Mouse (Mus musculus) liver, embryonic 12.5 days (tissue): ENCODE measurements around the gene Trmt2b. TPM values are rescaled to one million over a fixed set of nuclear protein-coding genes. Genes with fewer than 3 reads are reported as not detected.

ENCODE experiments used
- ATAC-seq: fragments of 200-750 bp; cut with Nextera tagmentation; 2 replicates; pipeline ENCODE4 v1.8.0; 2017; ENCODE audit warnings: moderate number of reproducible peaks, mild to moderate bottlenecking, moderate library complexity
- H3K27ac ChIP-seq: fragments of 300-500 bp; sonication (generic); 2 replicates; pipeline ENCODE4 v1.5.1; 2016; ENCODE audit warnings: mild to moderate bottlenecking
- H3K27me3 ChIP-seq: fragments of 300-500 bp; sonication (generic); replicated peaks from 2 replicates; pipeline ENCODE4 v1.6.1; 2016; ENCODE audit warnings: mild to moderate bottlenecking, moderate library complexity
- H3K36me3 ChIP-seq: fragments of 300-500 bp; sonication (generic); 2 replicates; pipeline ENCODE4 v1.6.1; 2016; ENCODE audit warnings: mild to moderate bottlenecking, moderate library complexity
- H3K4me1 ChIP-seq: fragments of 300-500 bp; sonication (generic); 2 replicates; pipeline ENCODE4 v1.6.1; 2016
- H3K4me2 ChIP-seq: fragments of 300-500 bp; sonication (generic); 2 replicates; pipeline ENCODE4 v1.6.1; 2016; ENCODE audit warnings: mild to moderate bottlenecking, moderate library complexity
- H3K4me3 ChIP-seq: fragments of 300-500 bp; sonication (generic); 2 replicates; pipeline ENCODE4 v1.5.1; 2016; ENCODE audit warnings: mild to moderate bottlenecking, moderate library complexity
- H3K9ac ChIP-seq: fragments of 300-500 bp; sonication (generic); 2 replicates; pipeline ENCODE4 v1.6.1; 2016; ENCODE audit warnings: mild to moderate bottlenecking, moderate library complexity
- H3K9me3 ChIP-seq: fragments of 300-500 bp; sonication (generic); replicated peaks from 2 replicates; pipeline ENCODE4 v1.6.1; 2016; ENCODE audit warnings: mild to moderate bottlenecking, moderate library complexity
- WGBS: fragments of 180-500 bp; shearing (Covaris S2); methylation state at CpG from one replicate; pipeline ENCODE4 v1.1.7; 2016; ENCODE audit not compliant: insufficient replicate concordance; 5-methylcytosine and 5-hydroxymethylcytosine counted together
- polyA plus RNA-seq: library from polyadenylated mRNA; unstranded; fragments of >200 nt; fragmentation: Nextera tagmentation; extraction: Ambion mirVana; gene quantifications from 2 replicates; pipeline ENCODE4 v1.2.1, GENCODE M21; 2016

The Trmt2b gene
- polyA plus RNA-seq, 1 experiment from 2014 or later, result 11.3 TPM

- no peak overlapping the region for H3K9ac ChIP-seq
- WGBS, result 64% methylated on average over 4 of the region's 4 CpGs
- ATAC-seq, result no peak
- no peaks in the 10 kb centered on the region for H3K4me1 ChIP-seq
- no peaks in the 10 kb centered on the region for H3K9me3 ChIP-seq
- no peaks in the 10 kb centered on the region for H3K27me3 ChIP-seq
- H3K4me2 ChIP-seq, result no peak overlapping the region
- H3K4me3 ChIP-seq, result no peak overlapping the region
- no peak overlapping the region for H3K27ac ChIP-seq
- no peaks in the 10 kb centered on the region for H3K36me3 ChIP-seq
Observed at GRCm38 (mm10) chrX:134285791-134286190, 9.0 kb upstream of the Trmt2b start.

DNA sequence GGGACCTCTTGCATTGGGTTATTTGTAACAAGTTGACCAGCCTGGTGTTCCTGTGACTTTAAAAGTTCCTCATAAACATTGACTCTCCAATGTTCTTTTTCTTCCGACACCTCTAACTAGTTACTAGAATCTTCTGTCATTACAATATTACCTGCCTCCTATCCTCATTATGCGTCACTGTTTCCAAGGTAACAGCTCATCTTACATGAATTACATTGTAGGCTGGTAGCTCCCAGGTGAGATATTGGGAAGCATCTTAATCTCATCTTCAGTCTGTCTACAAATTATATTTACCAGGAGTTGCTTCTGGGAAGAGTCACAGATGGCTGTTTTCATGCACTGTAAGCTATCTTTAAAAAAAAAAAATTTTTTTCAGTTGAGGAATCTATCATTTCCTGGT, 8.3 kb upstream of the Trmt2b start:
- 80% methylated on average over 2 of the region's 2 CpGs for WGBS
- no peak overlapping the region for H3K4me2 ChIP-seq
- no peaks in the 10 kb centered on the region for H3K4me1 ChIP-seq
- no peaks in the 10 kb centered on the region for H3K27me3 ChIP-seq
- ATAC-seq, result no peak
- H3K9ac ChIP-seq, result no peak overlapping the region
- no peak overlapping the region for H3K27ac ChIP-seq
- no peak overlapping the region for H3K4me3 ChIP-seq
- H3K9me3 ChIP-seq, result no peaks in the 10 kb centered on the region
- no peaks in the 10 kb centered on the region for H3K36me3 ChIP-seq

- H3K4me1 ChIP-seq, result peaks cover 4% of the 10 kb centered on the region; the same call in 1 of the 2 replicates
- no peak overlapping the region for H3K9ac ChIP-seq
- no peaks in the 10 kb centered on the region for H3K9me3 ChIP-seq
- no peak overlapping the region for H3K4me3 ChIP-seq
- 73% methylated on average over 3 of the region's 3 CpGs for WGBS
- no peaks in the 10 kb centered on the region for H3K36me3 ChIP-seq
- no peak for ATAC-seq
- no peak overlapping the region for H3K27ac ChIP-seq
- no peak overlapping the region for H3K4me2 ChIP-seq
- H3K27me3 ChIP-seq, result no peaks in the 10 kb centered on the region
Observed at GRCm38 (mm10) chrX:134280531-134280930, 3.7 kb upstream of the Trmt2b start.

- WGBS, result 29% methylated on average over 6 of the region's 6 CpGs
- Histone ChIP-seq H3K27ac (no peak overlapping the region), H3K9me3 (no peaks in the 10 kb centered on the region), H3K9ac (no peak overlapping the region), H3K36me3 (no peaks in the 10 kb centered on the region), H3K4me2 (peak overlapping the region; percentile 68), H3K4me3 (no peak overlapping the region; the same call in 1 of the 2 replicates), H3K27me3 (no peaks in the 10 kb centered on the region), H3K4me1 (peaks cover 5% of the 10 kb centered on the region; the same call in 1 of the 2 replicates)
- no peak for ATAC-seq
Observed at GRCm38 (mm10) chrX:134275715-134276114, 1.1 kb downstream of the Trmt2b start.

GRCm38 (mm10) chrX:134262129-134262528, 14.7 kb downstream of the Trmt2b start:
- H3K27me3 ChIP-seq, result no peaks in the 10 kb centered on the region
- no peak overlapping the region for H3K9ac ChIP-seq
- H3K4me1 ChIP-seq, result no peaks in the 10 kb centered on the region
- WGBS, result 77% methylated on average over 11 of the region's 11 CpGs
- peaks cover 40% of the 10 kb centered on the region for H3K36me3 ChIP-seq
- no peak overlapping the region for H3K4me3 ChIP-seq
- no peak for ATAC-seq
- H3K9me3 ChIP-seq, result no peaks in the 10 kb centered on the region
- no peak overlapping the region for H3K4me2 ChIP-seq
- no peak overlapping the region for H3K27ac ChIP-seq

- no peaks in the 10 kb centered on the region for H3K9me3 ChIP-seq
- H3K4me2 ChIP-seq, result no peak overlapping the region
- H3K27me3 ChIP-seq, result no peaks in the 10 kb centered on the region
- ATAC-seq, result no peak
- H3K27ac ChIP-seq, result no peak overlapping the region
- no peaks in the 10 kb centered on the region for H3K4me1 ChIP-seq
- H3K9ac ChIP-seq, result no peak overlapping the region
- WGBS, result 74% methylated on average over 5 of the region's 5 CpGs
- H3K36me3 ChIP-seq, result peaks cover 33% of the 10 kb centered on the region
- H3K4me3 ChIP-seq, result no peak overlapping the region
Observed at GRCm38 (mm10) chrX:134261191-134261590, 15.6 kb downstream of the Trmt2b start.

DNA sequence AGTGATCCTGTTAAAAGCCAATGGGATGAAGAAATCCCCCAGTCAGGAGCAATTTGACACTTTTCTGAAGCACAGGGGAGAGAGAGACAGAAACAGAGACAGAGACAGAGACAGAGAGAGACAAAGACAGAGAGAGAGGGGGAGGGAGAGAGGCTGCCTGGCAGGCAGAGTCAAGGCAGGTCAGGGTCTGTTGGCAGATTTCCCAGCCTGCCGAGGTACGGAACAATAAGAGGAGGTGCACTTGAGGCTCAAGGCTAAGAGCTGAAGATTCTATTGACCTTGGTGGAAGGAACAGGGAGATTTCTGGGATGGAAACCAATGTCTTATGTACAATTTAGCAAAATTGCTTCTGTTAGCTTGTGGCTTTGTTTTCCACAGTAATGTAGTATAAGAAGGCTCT, 28.6 kb downstream of the Trmt2b start:
- no peaks in the 10 kb centered on the region for H3K4me1 ChIP-seq
- H3K27me3 ChIP-seq, result no peaks in the 10 kb centered on the region
- ATAC-seq, result no peak
- H3K9me3 ChIP-seq, result no peaks in the 10 kb centered on the region
- no peak overlapping the region for H3K4me3 ChIP-seq
- 86% methylated on average over 2 of the region's 2 CpGs for WGBS
- H3K36me3 ChIP-seq, result peaks cover 16% of the 10 kb centered on the region; the same call in 1 of the 2 replicates
- no peak overlapping the region for H3K27ac ChIP-seq
- H3K9ac ChIP-seq, result no peak overlapping the region
- H3K4me2 ChIP-seq, result no peak overlapping the region

DNA sequence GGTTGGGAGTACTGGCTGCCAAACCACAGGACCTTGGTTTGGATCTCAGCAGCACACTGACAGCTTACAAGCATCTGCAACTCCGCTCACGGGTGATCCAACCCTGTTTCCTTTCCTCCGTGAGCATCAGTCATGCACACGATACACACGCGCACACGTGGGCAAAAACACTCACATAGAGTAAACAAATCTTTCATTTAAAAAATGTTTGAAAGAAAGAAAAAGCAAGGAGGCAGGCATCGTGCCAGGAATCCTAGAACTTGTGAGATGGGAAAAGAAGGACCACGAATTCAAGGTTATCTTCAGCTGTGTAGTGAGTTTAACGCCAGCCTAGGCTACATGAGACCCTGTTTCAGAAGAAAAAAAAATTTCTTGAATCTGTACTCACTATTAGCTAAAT, 30.8 kb downstream of the Trmt2b start:
- no peak overlapping the region for H3K4me3 ChIP-seq
- no peaks in the 10 kb centered on the region for H3K27me3 ChIP-seq
- no peaks in the 10 kb centered on the region for H3K9me3 ChIP-seq
- ATAC-seq, result no peak
- WGBS, result 86% methylated on average over 10 of the region's 10 CpGs
- no peak overlapping the region for H3K9ac ChIP-seq
- peaks cover 30% of the 10 kb centered on the region for H3K36me3 ChIP-seq
- H3K4me1 ChIP-seq, result no peaks in the 10 kb centered on the region
- no peak overlapping the region for H3K27ac ChIP-seq
- no peak overlapping the region for H3K4me2 ChIP-seq

GRCm38 (mm10) chrX:134238266-134238665, 38.5 kb downstream of the Trmt2b start:
- H3K4me2 ChIP-seq, result no peak overlapping the region
- peaks cover 36% of the 10 kb centered on the region for H3K36me3 ChIP-seq
- no peak for ATAC-seq
- H3K4me1 ChIP-seq, result no peaks in the 10 kb centered on the region; the same call in 1 of the 2 replicates
- 83% methylated on average over 10 of the region's 10 CpGs for WGBS
- no peak overlapping the region for H3K4me3 ChIP-seq
- H3K27ac ChIP-seq, result no peak overlapping the region
- H3K27me3 ChIP-seq, result no peaks in the 10 kb centered on the region
- H3K9me3 ChIP-seq, result no peaks in the 10 kb centered on the region
- no peak overlapping the region for H3K9ac ChIP-seq

DNA sequence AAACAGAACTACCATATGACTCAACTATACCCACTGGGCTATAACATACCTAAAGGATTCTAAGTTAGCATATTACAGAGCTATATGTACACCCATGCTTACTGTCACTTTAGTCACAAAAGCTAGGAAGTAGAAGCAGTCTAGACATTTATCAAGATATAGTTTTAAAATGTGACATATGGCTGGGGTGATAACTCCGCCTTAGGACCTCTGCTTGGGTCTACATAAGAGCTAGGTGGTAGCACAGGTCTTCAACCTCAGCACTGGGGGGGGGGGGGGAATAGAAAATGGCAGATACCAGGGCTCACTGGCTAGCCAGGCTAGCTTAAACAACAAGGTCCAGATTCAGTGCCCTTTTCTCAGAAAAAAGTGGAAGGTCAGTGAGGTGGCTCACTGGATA, 43.7 kb downstream of the Trmt2b start:
- ATAC-seq, result peak; percentile 68; the same call in 1 of the 2 replicates
- no peaks in the 10 kb centered on the region for H3K27me3 ChIP-seq
- H3K9ac ChIP-seq, result no peak overlapping the region
- no peak overlapping the region for H3K4me2 ChIP-seq
- H3K36me3 ChIP-seq, result no peaks in the 10 kb centered on the region; the same call in 1 of the 2 replicates
- no peaks in the 10 kb centered on the region; the same call in 1 of the 2 replicates for H3K4me1 ChIP-seq
- H3K9me3 ChIP-seq, result no peaks in the 10 kb centered on the region
- no peak overlapping the region for H3K4me3 ChIP-seq
- WGBS, result 62% methylated on average over 1 of the region's 1 CpGs
- no peak overlapping the region for H3K27ac ChIP-seq

GRCm38 (mm10) chrX:134221856-134222255, 54.9 kb downstream of the Trmt2b start, which contains the start of gene Nox1:
Gene Nox1, minus strand, starts transcription at chrX:134221956.
- 68% methylated on average over 4 of the region's 4 CpGs for WGBS
- no peaks in the 10 kb centered on the region for H3K9me3 ChIP-seq

GRCm38 (mm10) chrX:134220618-134221017, 56.2 kb downstream of the Trmt2b start:
- 51% methylated on average over 3 of the region's 3 CpGs for WGBS
- Histone ChIP-seq H3K9ac (no peak overlapping the region), H3K36me3 (peaks cover 15% of the 10 kb centered on the region; the same call in 1 of the 2 replicates), H3K4me1 (peaks cover 25% of the 10 kb centered on the region), H3K27me3 (no peaks in the 10 kb centered on the region), H3K4me3 (no peak overlapping the region), H3K27ac (no peak overlapping the region), H3K4me2 (no peak overlapping the region), H3K9me3 (no peaks in the 10 kb centered on the region)
- ATAC-seq, result no peak

More at GRCm38 (mm10) chrX:134221856-134222255, 54.9 kb downstream of the Trmt2b start, which contains the start of gene Nox1:
- H3K27me3 ChIP-seq, result no peaks in the 10 kb centered on the region
- H3K4me2 ChIP-seq, result no peak within 1 kb of the TSS
- ATAC-seq, result no peak
- H3K27ac ChIP-seq, result no peak within 1 kb of the TSS
- no peak within 1 kb of the TSS for H3K4me3 ChIP-seq
- H3K4me1 ChIP-seq, result peaks cover 25% of the 10 kb centered on the region
- H3K9ac ChIP-seq, result no peak within 1 kb of the TSS
- H3K36me3 ChIP-seq, result peaks cover 15% of the 10 kb centered on the region; the same call in 1 of the 2 replicates

- Histone ChIP-seq H3K27me3 (no peaks in the 10 kb centered on the region), H3K36me3 (peaks cover 5% of the 10 kb centered on the region; the same call in 1 of the 2 replicates), H3K27ac (peak overlapping the region; percentile 48), H3K4me2 (peak overlapping the region; percentile 36), H3K4me1 (peaks cover 25% of the 10 kb centered on the region), H3K4me3 (no peak overlapping the region), H3K9ac (no peak overlapping the region), H3K9me3 (no peaks in the 10 kb centered on the region)
- ATAC-seq, result peak; percentile 87
- 23% methylated on average over 4 of the region's 4 CpGs for WGBS
Observed at GRCm38 (mm10) chrX:134218161-134218560, 58.6 kb downstream of the Trmt2b start.
